Mouse (Mus musculus): ENCODE measurements around the gene Pou4f2. TPM values are rescaled to one million over a fixed set of nuclear protein-coding genes. Genes with fewer than 3 reads are reported as not detected.

Gene Pou4f2
- polyA plus RNA-seq, 1 experiment from 2014 or later, result 5.3 TPM

DNA sequence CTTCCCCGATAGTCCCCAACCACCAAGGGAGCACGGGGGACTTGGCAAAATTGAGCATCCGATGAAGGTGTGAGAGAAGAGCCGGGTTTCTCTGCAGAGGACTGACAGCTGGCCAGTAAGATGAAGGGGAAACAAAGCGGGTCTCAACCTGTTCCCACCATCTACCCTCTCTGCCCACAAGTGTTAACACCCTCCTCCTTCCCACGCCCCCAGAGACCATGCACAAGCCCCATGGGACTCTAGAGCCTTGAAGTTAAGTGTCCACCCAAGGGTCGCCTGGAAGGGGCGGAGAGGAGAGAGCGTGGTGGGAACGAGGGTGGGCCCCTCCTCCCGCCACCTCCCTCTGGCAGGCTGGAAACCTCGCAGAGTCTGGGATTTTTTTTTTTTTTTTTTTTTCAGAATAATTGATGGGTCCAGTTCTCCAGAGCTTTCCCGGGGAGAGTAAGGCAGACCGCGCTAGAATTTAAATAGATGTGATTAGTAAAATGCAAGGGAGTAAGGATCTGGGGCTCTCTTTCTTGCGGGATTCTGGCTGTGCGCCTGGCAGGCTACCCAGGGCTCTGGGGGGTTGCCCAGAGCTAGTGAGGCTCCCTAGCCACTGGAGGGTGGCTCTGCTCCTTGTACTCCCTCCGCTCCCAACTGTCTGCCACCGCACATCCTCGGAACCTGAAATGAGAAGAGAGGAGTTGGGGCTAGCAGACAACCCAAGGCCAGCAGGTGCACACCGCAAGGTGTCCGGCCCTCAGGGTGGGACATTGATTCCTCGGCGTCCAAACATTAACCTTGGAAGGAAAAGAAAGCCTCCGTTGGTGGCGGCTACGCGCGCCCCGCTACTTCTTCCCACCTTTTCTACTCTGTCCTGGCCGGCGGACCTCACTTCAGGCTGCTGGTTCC lies 9.3 kb downstream of the Pou4f2 start:
- Histone ChIP-seq H3K27ac (ENCODE audit: low read depth, low read length) (no peak overlapping the region), H3K27me3 (replicated peaks; ENCODE audit: control insufficient read depth, insufficient read depth, low read length) (peaks cover 41% of the 10 kb centered on the region), H3K4me3 (ENCODE audit: low read length) (peak overlapping the region; percentile 2; the same call in 1 of the 2 replicates), H3K4me2 (ENCODE audit: low read length) (peak overlapping the region; percentile 42), H3K9ac (ENCODE audit: low read depth, low read length) (no peak overlapping the region), H3K36me3 (ENCODE audit: control insufficient read depth, insufficient read depth, low read length) (no peaks in the 10 kb centered on the region), H3K4me1 (ENCODE audit: control insufficient read depth, insufficient read depth, low read depth, low read length) (peaks cover 3% of the 10 kb centered on the region; the same call in 1 of the 2 replicates), H3K9me3 (ENCODE audit: control insufficient read depth, low read length) (no peaks in the 10 kb centered on the region)
- ATAC-seq, result peak; percentile 52
- WGBS, result under 1% methylated on average over 32 of the region's 32 CpGs

DNA sequence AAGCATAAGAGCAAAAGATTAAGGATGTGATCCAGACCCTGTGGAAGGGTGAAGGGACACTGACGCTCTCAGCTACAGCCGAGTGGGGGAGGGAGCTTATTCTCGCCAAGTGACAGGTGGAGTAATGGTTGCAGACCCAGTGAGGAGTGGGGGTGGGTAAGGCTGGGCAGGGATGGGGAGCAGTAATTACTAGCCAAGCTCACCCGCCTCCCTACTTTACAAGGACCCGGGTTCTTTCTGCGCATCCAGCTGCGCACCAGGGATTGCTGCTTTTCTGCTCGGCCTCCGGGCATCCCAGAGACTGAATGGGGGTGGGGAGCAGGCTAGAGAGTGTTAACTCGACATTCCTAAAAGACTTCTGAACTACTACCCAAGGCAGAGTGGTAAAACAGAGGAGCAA lies 10.0 kb downstream of the Pou4f2 start:
- Histone ChIP-seq H3K27me3 (replicated peaks; ENCODE audit: control insufficient read depth, insufficient read depth, low read length) (peaks cover 36% of the 10 kb centered on the region), H3K9me3 (ENCODE audit: control insufficient read depth, low read length) (no peaks in the 10 kb centered on the region), H3K9ac (ENCODE audit: low read depth, low read length) (no peak overlapping the region), H3K4me2 (ENCODE audit: low read length) (peak overlapping the region; percentile 42), H3K27ac (ENCODE audit: low read depth, low read length) (no peak overlapping the region), H3K4me3 (ENCODE audit: low read length) (no peak overlapping the region), H3K36me3 (ENCODE audit: control insufficient read depth, insufficient read depth, low read length) (no peaks in the 10 kb centered on the region), H3K4me1 (ENCODE audit: control insufficient read depth, insufficient read depth, low read depth, low read length) (peaks cover 3% of the 10 kb centered on the region; the same call in 1 of the 2 replicates)
- ATAC-seq, result peak; percentile 63
- 3% methylated on average over 10 of the region's 10 CpGs for WGBS

DNA sequence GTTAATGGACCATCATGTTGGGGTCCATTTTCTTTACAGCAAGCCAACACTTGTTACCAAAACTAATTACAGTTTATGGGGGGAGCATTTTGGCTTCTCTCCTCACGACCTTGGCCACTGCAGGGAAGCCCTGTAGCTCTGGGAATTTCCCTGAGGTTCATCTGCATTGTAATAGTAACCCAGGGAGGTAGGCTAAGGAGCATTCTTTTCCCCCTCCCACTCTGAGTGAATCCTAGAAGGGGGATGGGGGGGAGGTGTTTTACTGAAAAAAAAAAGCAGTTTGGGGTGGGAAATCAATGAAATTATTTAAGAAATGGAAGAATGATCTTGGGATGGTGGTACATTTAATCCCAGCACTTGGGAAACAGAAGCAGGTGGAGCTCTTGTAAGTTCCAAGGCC lies 12.5 kb downstream of the Pou4f2 start:
- Histone ChIP-seq H3K4me1 (ENCODE audit: control insufficient read depth, insufficient read depth, low read depth, low read length) (peaks cover 12% of the 10 kb centered on the region), H3K4me3 (ENCODE audit: low read length) (no peak overlapping the region), H3K4me2 (ENCODE audit: low read length) (no peak overlapping the region), H3K27me3 (replicated peaks; ENCODE audit: control insufficient read depth, insufficient read depth, low read length) (peaks cover 29% of the 10 kb centered on the region), H3K9ac (ENCODE audit: low read depth, low read length) (no peak overlapping the region), H3K36me3 (ENCODE audit: control insufficient read depth, insufficient read depth, low read length) (no peaks in the 10 kb centered on the region), H3K9me3 (ENCODE audit: control insufficient read depth, low read length) (no peaks in the 10 kb centered on the region), H3K27ac (ENCODE audit: low read depth, low read length) (no peak overlapping the region)
- ATAC-seq, result no peak
- 0% methylated on average over 1 of the region's 1 CpGs for WGBS

DNA sequence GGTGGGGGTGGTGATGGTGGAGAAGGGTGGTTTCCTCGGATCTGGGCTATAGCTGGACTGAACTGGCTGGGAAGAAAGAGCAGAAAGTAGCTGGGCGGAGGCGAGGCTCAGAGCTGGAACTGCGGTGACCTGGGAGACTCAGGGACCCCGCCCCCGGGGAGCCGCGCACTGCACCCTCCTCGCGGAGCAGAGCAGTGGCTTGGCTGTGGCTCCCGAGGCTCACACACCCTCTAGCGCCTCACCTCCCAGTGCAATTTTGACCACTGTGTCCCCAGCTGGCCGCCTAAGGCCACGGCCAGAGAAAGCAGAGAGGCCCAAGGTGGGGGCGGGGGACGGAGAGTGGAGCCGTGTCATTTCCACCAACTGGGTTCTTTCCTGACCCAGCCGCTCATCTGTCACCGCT lies 16.3 kb downstream of the Pou4f2 start:
- H3K36me3 ChIP-seq (ENCODE audit: control insufficient read depth, insufficient read depth, low read length), result no peaks in the 10 kb centered on the region
- peaks cover 9% of the 10 kb centered on the region for H3K4me1 ChIP-seq (ENCODE audit: control insufficient read depth, insufficient read depth, low read depth, low read length)
- H3K9me3 ChIP-seq (ENCODE audit: control insufficient read depth, low read length), result no peaks in the 10 kb centered on the region
- peaks cover 21% of the 10 kb centered on the region for H3K27me3 ChIP-seq (replicated peaks; ENCODE audit: control insufficient read depth, insufficient read depth, low read length)
- H3K4me3 ChIP-seq (ENCODE audit: low read length), result peak overlapping the region; percentile 36
- H3K27ac ChIP-seq (ENCODE audit: low read depth, low read length), result no peak overlapping the region
- peak overlapping the region; percentile 45; the same call in 1 of the 2 replicates for H3K9ac ChIP-seq (ENCODE audit: low read depth, low read length)
- WGBS, result 0% methylated on average over 16 of the region's 19 CpGs
- peak; percentile 86 for ATAC-seq
- H3K4me2 ChIP-seq (ENCODE audit: low read length), result peak overlapping the region; percentile 69

DNA sequence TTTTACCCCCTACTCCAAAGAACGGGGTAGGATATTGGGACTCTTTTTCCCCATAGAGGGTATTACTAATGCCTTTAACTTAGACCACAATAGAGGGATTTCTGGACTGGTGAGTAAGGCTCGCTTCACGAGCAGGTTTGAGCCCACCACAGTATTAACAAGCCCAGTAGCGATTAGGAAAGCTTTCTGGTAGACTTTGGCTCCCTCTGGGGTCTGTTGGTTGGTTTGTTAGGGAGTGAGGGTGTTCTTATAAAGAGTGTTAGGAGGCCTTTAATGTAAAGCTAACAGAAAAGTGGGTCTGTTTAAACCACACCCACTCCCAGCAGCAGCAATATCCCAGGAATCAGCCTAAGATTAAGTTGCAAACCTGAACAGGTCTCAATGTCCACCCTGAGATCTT lies 17.2 kb downstream of the Pou4f2 start:
- peaks cover 9% of the 10 kb centered on the region for H3K4me1 ChIP-seq (ENCODE audit: control insufficient read depth, insufficient read depth, low read depth, low read length)
- H3K9ac ChIP-seq (ENCODE audit: low read depth, low read length), result no peak overlapping the region
- peak; percentile 55; the same call in 1 of the 2 replicates for ATAC-seq
- no peak overlapping the region for H3K4me3 ChIP-seq (ENCODE audit: low read length)
- H3K36me3 ChIP-seq (ENCODE audit: control insufficient read depth, insufficient read depth, low read length), result no peaks in the 10 kb centered on the region
- 35% methylated on average over 4 of the region's 4 CpGs for WGBS
- peaks cover 15% of the 10 kb centered on the region for H3K27me3 ChIP-seq (replicated peaks; ENCODE audit: control insufficient read depth, insufficient read depth, low read length)
- no peak overlapping the region for H3K27ac ChIP-seq (ENCODE audit: low read depth, low read length)
- peak overlapping the region; percentile 69; the same call in 1 of the 2 replicates for H3K4me2 ChIP-seq (ENCODE audit: low read length)
- no peaks in the 10 kb centered on the region for H3K9me3 ChIP-seq (ENCODE audit: control insufficient read depth, low read length)

DNA sequence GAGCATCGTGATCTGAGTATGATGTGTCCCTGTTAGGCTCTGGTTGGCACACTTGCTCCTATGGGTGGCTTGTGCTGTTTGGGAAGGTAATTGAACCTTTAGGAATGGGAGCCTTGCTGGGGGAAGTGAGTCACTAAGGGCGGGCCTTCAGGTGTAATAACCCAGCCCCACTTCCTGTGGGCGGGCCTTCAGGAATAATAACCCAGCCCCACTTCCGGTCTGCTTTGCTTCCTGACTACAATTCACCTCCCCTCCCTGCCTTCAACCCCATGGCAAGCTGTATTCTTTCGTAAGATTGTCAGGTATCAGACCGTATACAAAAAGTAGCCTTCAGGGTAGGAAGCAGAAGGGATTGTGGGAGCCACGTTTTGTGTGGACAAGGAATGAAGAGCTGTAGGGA lies 45.7 kb downstream of the Pou4f2 start:
- WGBS, result 86% methylated on average over 7 of the region's 7 CpGs

More for the DNA sequence above, 45.7 kb downstream of the Pou4f2 start:
- Histone ChIP-seq H3K36me3 (ENCODE audit: control insufficient read depth, insufficient read depth, low read length) (no peaks in the 10 kb centered on the region), H3K9ac (ENCODE audit: low read depth, low read length) (no peak overlapping the region), H3K27ac (ENCODE audit: low read depth, low read length) (no peak overlapping the region), H3K4me3 (ENCODE audit: low read length) (no peak overlapping the region), H3K4me1 (ENCODE audit: control insufficient read depth, insufficient read depth, low read depth, low read length) (no peaks in the 10 kb centered on the region), H3K27me3 (replicated peaks; ENCODE audit: control insufficient read depth, insufficient read depth, low read length) (no peaks in the 10 kb centered on the region), H3K9me3 (ENCODE audit: control insufficient read depth, low read length) (no peaks in the 10 kb centered on the region), H3K4me2 (ENCODE audit: low read length) (no peak overlapping the region)
- ATAC-seq, result no peak

Other genes with a start within 250 kb of the Pou4f2 start
- 0.79 and 1.2 TPM in 2 replicates for gene Ttc29, start 223.3 kb downstream of the Pou4f2 start, polyA plus RNA-seq (2015; fragmentation: Nextera tagmentation; extraction: Ambion mirVana)
- 180 and 184 TPM in 2 replicates for gene Rbmxl1, start 72.3 kb upstream of the Pou4f2 start, polyA plus RNA-seq (2015; fragmentation: Nextera tagmentation; extraction: Ambion mirVana)
- gene Slc10a7, start 72.7 kb upstream of the Pou4f2 start, polyA plus RNA-seq (2015; fragmentation: Nextera tagmentation; extraction: Ambion mirVana), result 8.7 and 10.3 TPM in 2 replicates

All from hindbrain, embryonic 16.5 days (tissue).